Mouse (Mus musculus) ES-Bruce4 (cell line): ENCODE data around the gene Zp3. TPM values are rescaled to one million over a fixed set of nuclear protein-coding genes. Genes with fewer than 3 reads are reported as not detected.

Experiments used
- H3K27ac ChIP-seq: 2 replicates; pipeline ENCODE4 v1.5.1; 2012; ENCODE audit warnings: low read length, inconsistent platforms; ENCODE audit not compliant: insufficient read depth
- H3K27me3 ChIP-seq: 2 replicates; pipeline ENCODE4 v1.6.1; 2012; ENCODE audit warnings: mild to moderate bottlenecking, low read length, inconsistent platforms; ENCODE audit not compliant: control insufficient read depth, poor library complexity, insufficient read depth, severe bottlenecking
- H3K36me3 ChIP-seq: 2 replicates; pipeline ENCODE4 v1.6.1; 2012; ENCODE audit warnings: inconsistent platforms, mild to moderate bottlenecking, low read length, moderate library complexity; ENCODE audit not compliant: control insufficient read depth, poor library complexity, insufficient read depth, severe bottlenecking
- H3K4me1 ChIP-seq: one replicate; pipeline ENCODE4 v1.8.1; 2011; ENCODE audit warnings: low read length; ENCODE audit not compliant: control insufficient read depth, insufficient read depth
- H3K4me3 ChIP-seq: 2 replicates; pipeline ENCODE4 v1.5.1; 2011; ENCODE audit warnings: low read depth, mild to moderate bottlenecking, low read length
- H3K9ac ChIP-seq: 2 replicates; pipeline ENCODE4 v1.6.1; 2012; ENCODE audit warnings: low read depth, mild to moderate bottlenecking, inconsistent platforms; ENCODE audit not compliant: poor library complexity, severe bottlenecking
- H3K9me3 ChIP-seq: replicated peaks from 2 replicates; pipeline ENCODE4 v1.6.1; 2012; ENCODE audit warnings: mild to moderate bottlenecking, low read length, inconsistent platforms; ENCODE audit not compliant: control insufficient read depth, poor library complexity, insufficient read depth, severe bottlenecking
- CTCF ChIP-seq: IDR thresholded peaks from one replicate; pipeline ENCODE4 v1.8.1; 2011; ENCODE audit warnings: low read depth, low read length
- EP300 ChIP-seq: IDR thresholded peaks from 2 replicates; pipeline ENCODE4 v1.6.1; 2011; ENCODE audit warnings: low read depth, low read length; ENCODE audit not compliant: insufficient read depth
- POLR2A ChIP-seq: IDR thresholded peaks from one replicate; pipeline ENCODE4 v1.8.1; 2011; ENCODE audit warnings: low read length; ENCODE audit not compliant: insufficient read depth
- polyA plus RNA-seq: library from polyadenylated mRNA; stranded (reverse); fragments of >200 nt; gene quantifications from 2 replicates; pipeline ENCODE4 v1.2.4, GENCODE M21; 2011; ENCODE audit warnings: low read depth; ENCODE audit not compliant: missing spikeins, insufficient read depth, insufficient read length

The Zp3 gene
- polyA plus RNA-seq, 1 experiment, result 2.0 TPM

DNA sequence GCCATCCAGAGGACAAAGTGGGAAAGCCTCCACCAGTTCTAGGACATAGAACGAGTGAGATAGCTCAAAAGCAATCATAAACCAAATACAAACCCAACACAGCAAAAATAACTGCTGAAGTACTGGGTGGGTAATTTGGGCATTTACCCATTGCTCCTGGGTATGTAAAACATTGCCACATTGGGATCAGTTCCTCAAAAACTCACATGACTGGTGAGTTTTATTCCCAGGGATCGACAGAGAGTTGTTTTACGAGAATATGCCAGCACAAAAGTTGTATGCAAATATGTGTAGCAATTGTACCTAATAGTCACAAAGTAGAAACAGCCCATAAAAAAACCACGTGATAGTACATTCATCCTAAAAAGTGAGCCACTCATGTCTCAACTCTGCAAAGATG is 55.0 kb downstream of the Zp3 start:
- no peaks in the 10 kb centered on the region for H3K9me3 ChIP-seq
- TF ChIP-seq CTCF, result no peak
- TF ChIP-seq EP300, result no peak
- H3K4me1 ChIP-seq, result peaks cover 2% of the 10 kb centered on the region
- no peak overlapping the region for H3K27ac ChIP-seq
- no peak overlapping the region for H3K4me3 ChIP-seq
- no peaks in the 10 kb centered on the region for H3K27me3 ChIP-seq
- H3K36me3 ChIP-seq, result no peaks in the 10 kb centered on the region
- no peak overlapping the region for H3K9ac ChIP-seq

DNA sequence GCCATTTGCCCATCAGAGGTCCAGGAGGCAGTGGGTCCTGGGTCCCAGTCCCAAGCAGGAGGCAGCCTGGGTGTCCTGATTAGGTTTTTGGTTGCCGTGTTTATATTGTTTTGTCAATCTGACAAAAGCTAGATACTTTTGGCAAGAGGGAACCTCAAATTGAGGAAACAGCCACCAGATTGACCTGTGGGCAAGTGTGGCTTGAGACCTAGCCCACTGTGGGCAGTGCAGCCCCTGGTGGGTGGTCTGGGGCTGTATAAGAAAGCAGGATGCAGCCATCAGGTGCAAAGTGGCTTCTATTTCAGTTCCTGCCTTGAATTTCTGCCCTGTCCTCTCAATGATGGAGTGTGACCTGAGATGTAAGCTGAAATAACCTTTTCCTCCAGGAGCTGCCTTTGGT is 55.4 kb downstream of the Zp3 start:
- TF ChIP-seq POLR2A, result no peak
- H3K9ac ChIP-seq, result no peak overlapping the region
- peaks cover 2% of the 10 kb centered on the region for H3K4me1 ChIP-seq
- no peak overlapping the region for H3K4me3 ChIP-seq
- no peaks in the 10 kb centered on the region for H3K9me3 ChIP-seq
- no peaks in the 10 kb centered on the region for H3K36me3 ChIP-seq
- no peak overlapping the region for H3K27ac ChIP-seq
- H3K27me3 ChIP-seq, result no peaks in the 10 kb centered on the region

DNA sequence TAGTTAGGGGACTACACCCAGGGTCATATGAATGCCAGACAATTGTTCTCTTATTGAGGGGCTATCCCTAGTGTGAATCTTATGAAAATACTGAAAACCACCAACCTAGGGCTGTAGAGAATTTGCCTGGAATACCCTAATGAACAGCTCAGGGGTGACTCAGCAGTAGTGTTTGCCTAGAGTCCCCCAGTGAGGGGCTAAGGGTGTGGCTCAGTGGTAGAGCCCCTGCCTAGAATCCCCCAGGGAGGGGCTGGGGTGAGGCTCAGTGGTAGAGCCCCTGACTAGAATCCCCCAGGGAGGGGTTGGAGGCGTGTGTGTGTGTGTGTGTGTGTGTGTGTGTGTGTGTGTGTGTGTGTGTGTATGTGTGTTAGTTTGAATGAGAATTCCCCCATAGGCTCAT is 56.8 kb downstream of the Zp3 start:
- Histone ChIP-seq H3K27me3 (no peaks in the 10 kb centered on the region), H3K9me3 (no peaks in the 10 kb centered on the region), H3K36me3 (no peaks in the 10 kb centered on the region), H3K9ac (no peak overlapping the region), H3K4me3 (no peak overlapping the region), H3K27ac (no peak overlapping the region), H3K4me1 (peaks cover 2% of the 10 kb centered on the region)
- no peak for TF ChIP-seq EP300
- TF ChIP-seq CTCF, result no peak
- TF ChIP-seq POLR2A, result no peak

Other genes with a start within 250 kb of the Zp3 start
- gene Tmem120a, start 235.7 kb upstream of the Zp3 start, polyA plus RNA-seq, result 63.7 and 69.8 TPM in 2 replicates
- gene Styxl1, start 201.7 kb upstream of the Zp3 start, polyA plus RNA-seq, result 0.42 and 0.94 TPM in 2 replicates
- gene Mdh2, start 201.6 kb upstream of the Zp3 start, polyA plus RNA-seq, result 377 and 424 TPM in 2 replicates
- gene Srrm3, start 173.2 kb upstream of the Zp3 start, polyA plus RNA-seq, result 0.41 and 0.55 TPM in 2 replicates
- 426 and 500 TPM in 2 replicates for gene Hspb1, start 92.2 kb upstream of the Zp3 start, polyA plus RNA-seq
- 372 TPM in 2 replicates for gene Ywhag, start 45.5 kb upstream of the Zp3 start, polyA plus RNA-seq
- gene Ssc4d, start 5.6 kb upstream of the Zp3 start, polyA plus RNA-seq, result 6.3 and 9.5 TPM in 2 replicates
- 23.7 and 25.0 TPM in 2 replicates for gene Dtx2, start 14.7 kb downstream of the Zp3 start, polyA plus RNA-seq
- 0.34 and 0.38 TPM in 2 replicates for gene Upk3b, start 58.4 kb downstream of the Zp3 start, polyA plus RNA-seq
- 2.7 and 3.7 TPM in 2 replicates for gene Upk3bl, start 74.4 kb downstream of the Zp3 start, polyA plus RNA-seq
- gene Rasa4, start 103.8 kb downstream of the Zp3 start, polyA plus RNA-seq, result 5.9 and 6.6 TPM in 2 replicates
- gene Polr2j, start 136.5 kb downstream of the Zp3 start, polyA plus RNA-seq, result 90.7 and 92.6 TPM in 2 replicates
- 49.1 and 54.6 TPM in 2 replicates for gene Lrwd1, start 156.0 kb downstream of the Zp3 start, polyA plus RNA-seq
- 8.7 and 10.6 TPM in 2 replicates for gene Alkbh4, start 156.0 kb downstream of the Zp3 start, polyA plus RNA-seq
- gene Orai2, start 190.6 kb downstream of the Zp3 start, polyA plus RNA-seq, result 1.5 and 1.7 TPM in 2 replicates
- gene Prkrip1, start 218.9 kb downstream of the Zp3 start, polyA plus RNA-seq, result 45.3 and 48.3 TPM in 2 replicates